Mouse (Mus musculus): ENCODE data around the gene Dok4. TPM values are rescaled to one million over a fixed set of nuclear protein-coding genes. Genes with fewer than 3 reads are reported as not detected.
A peak's percentile ranks its signal among the peaks of the same experiment; 100 is the strongest.

The Dok4 gene
- polyA plus RNA-seq, 1 experiment from 2014 or later: 81.4 TPM

DNA sequence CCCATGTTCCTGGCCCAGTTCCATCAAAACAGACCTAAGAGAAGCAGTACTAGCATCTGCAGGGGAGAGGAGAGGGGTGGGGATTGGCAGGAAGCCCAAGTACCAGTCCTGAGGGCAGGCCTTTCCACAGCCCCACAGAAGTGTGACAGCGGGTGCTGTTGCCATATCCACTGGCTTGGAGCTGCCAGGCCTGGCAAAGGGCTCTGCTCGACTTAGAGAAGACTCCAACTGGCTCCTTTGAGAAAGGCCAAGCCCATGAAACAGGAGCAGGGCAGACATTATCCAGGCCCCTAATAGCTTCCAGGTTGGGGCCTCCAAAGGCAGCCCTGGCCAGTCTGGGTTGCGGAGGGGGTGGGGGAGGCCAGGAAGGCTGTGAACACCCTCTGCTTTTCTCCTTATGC, 38.6 kb upstream of the Dok4 start:
- WGBS: 29% methylated on average over 3 of the region's 3 CpGs
- 0 out of 2 replicates have a peak, but pooled peaks cover 4% of the 10 kb centered on the region for H3K27me3 ChIP-seq (replicated peaks; ENCODE audit: control insufficient read depth, insufficient read depth, low read length)
- no peaks in the 10 kb centered on the region for H3K9me3 ChIP-seq (ENCODE audit: control insufficient read depth, low read length)
- no peak overlapping the region for H3K27ac ChIP-seq (ENCODE audit: low read length)
- ATAC-seq: peak; percentile 34
- H3K4me1 ChIP-seq (replicated peaks; ENCODE audit: control insufficient read depth, insufficient read depth, low read length): peaks cover 39% of the 10 kb centered on the region
- H3K4me3 ChIP-seq (replicated peaks; ENCODE audit: low read length): no peak overlapping the region
- H3K9ac ChIP-seq (replicated peaks; ENCODE audit: low read depth, low read length): no peak overlapping the region
- H3K4me2 ChIP-seq (ENCODE audit: low read length): no peak overlapping the region
- no peaks in the 10 kb centered on the region for H3K36me3 ChIP-seq (ENCODE audit: control insufficient read depth, insufficient read depth)

DNA sequence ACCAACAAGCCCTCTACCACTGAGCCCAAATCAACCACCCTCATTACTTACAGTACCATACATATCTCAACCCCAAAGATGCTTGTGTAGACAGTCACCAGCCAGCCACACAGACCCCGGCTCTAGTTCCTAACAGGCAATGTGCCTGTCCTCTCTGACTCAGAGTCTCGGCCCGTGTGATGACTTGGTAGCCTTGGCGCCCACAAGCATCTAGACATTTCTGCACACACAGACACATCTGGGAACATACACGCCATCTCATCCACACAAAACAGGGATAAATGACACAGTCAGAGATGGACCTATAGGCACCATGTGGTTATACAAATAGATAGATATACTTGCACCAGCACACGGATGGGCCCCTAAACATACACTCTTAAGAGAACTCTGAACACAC, 38.1 kb upstream of the Dok4 start:
- no peak for ATAC-seq
- Histone ChIP-seq H3K4me3 (replicated peaks; ENCODE audit: low read length) (no peak overlapping the region), H3K4me1 (replicated peaks; ENCODE audit: control insufficient read depth, insufficient read depth, low read length) (peaks cover 39% of the 10 kb centered on the region), H3K4me2 (ENCODE audit: low read length) (no peak overlapping the region), H3K27ac (ENCODE audit: low read length) (no peak overlapping the region), H3K27me3 (replicated peaks; ENCODE audit: control insufficient read depth, insufficient read depth, low read length) (0 out of 2 replicates have a peak, but pooled peaks cover 4% of the 10 kb centered on the region), H3K9me3 (ENCODE audit: control insufficient read depth, low read length) (no peaks in the 10 kb centered on the region), H3K9ac (replicated peaks; ENCODE audit: low read depth, low read length) (no peak overlapping the region), H3K36me3 (ENCODE audit: control insufficient read depth, insufficient read depth) (no peaks in the 10 kb centered on the region)
- 80% methylated on average over 6 of the region's 6 CpGs for WGBS

DNA sequence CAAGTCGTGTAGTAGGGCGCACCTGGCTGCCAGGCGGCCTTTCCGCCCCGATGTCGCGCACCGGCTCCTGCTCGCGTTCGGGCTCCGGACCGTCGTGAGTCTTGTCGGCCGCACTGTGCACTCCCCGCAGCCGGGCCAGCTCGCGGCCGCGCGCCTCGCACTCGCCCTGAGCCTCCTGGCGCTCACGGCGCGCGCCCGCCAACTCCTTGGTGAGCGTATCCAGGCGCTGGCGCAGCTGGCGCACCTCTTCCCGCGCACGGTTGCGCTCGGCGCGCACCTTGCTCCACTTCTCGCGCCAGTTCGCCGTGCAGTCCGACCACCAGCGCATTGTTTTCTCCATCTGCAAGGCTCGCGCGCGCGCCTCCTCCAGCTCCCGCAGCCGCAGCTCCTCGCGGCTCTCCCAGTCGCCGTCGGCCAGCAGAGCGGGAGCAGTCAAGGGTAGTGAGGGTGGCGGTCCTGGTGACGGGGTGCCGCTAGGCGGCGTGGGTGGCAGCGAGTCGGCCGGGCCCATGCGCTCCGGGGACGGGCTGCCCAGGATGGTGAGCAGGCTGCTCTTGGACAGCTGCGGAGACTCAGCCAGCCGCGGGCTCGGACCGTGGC, 37.0 kb upstream of the Dok4 start:
- Histone ChIP-seq H3K9me3 (ENCODE audit: control insufficient read depth, low read length) (no peaks in the 10 kb centered on the region), H3K36me3 (ENCODE audit: control insufficient read depth, insufficient read depth) (no peaks in the 10 kb centered on the region), H3K27me3 (replicated peaks; ENCODE audit: control insufficient read depth, insufficient read depth, low read length) (0 out of 2 replicates have a peak, but pooled peaks cover 4% of the 10 kb centered on the region), H3K27ac (ENCODE audit: low read length) (no peak overlapping the region), H3K4me3 (replicated peaks; ENCODE audit: low read length) (peak overlapping the region; percentile 53), H3K9ac (replicated peaks; ENCODE audit: low read depth, low read length) (peak overlapping the region; percentile 57), H3K4me1 (replicated peaks; ENCODE audit: control insufficient read depth, insufficient read depth, low read length) (peaks cover 38% of the 10 kb centered on the region), H3K4me2 (ENCODE audit: low read length) (peak overlapping the region; percentile 84)
- 6% methylated on average over 76 of the region's 77 CpGs for WGBS
- peak; percentile 61 for ATAC-seq

DNA sequence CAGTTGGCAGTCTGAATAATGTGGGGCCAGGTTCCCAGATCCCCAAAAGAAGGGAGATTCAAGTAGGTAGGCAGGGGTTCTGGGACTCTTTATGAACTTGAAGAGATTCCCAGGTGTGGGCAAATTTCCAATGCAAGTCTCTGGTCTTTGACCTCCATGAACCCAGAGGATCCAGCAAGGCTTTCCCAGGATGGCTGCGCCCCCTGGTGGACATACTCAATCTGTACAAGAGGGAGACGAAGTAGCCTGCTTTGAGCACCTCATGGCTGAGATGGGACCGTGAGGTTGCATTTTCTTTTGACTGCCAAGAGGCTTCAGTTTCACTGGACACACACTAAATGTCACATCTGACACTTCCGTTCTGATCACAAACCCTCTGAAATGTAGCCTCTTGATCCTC, 32.7 kb upstream of the Dok4 start:
- WGBS: 7% methylated on average over 4 of the region's 4 CpGs
- no peaks in the 10 kb centered on the region for H3K36me3 ChIP-seq (ENCODE audit: control insufficient read depth, insufficient read depth)
- no peak overlapping the region for H3K4me2 ChIP-seq (ENCODE audit: low read length)
- H3K4me3 ChIP-seq (replicated peaks; ENCODE audit: low read length): no peak overlapping the region
- 0 out of 2 replicates have a peak, but pooled peaks cover under 1% of the 10 kb centered on the region for H3K27me3 ChIP-seq (replicated peaks; ENCODE audit: control insufficient read depth, insufficient read depth, low read length)
- ATAC-seq: no peak
- H3K9ac ChIP-seq (replicated peaks; ENCODE audit: low read depth, low read length): no peak overlapping the region
- H3K27ac ChIP-seq (ENCODE audit: low read length): no peak overlapping the region
- H3K9me3 ChIP-seq (ENCODE audit: control insufficient read depth, low read length): no peaks in the 10 kb centered on the region
- peaks cover 15% of the 10 kb centered on the region for H3K4me1 ChIP-seq (replicated peaks; ENCODE audit: control insufficient read depth, insufficient read depth, low read length)

DNA sequence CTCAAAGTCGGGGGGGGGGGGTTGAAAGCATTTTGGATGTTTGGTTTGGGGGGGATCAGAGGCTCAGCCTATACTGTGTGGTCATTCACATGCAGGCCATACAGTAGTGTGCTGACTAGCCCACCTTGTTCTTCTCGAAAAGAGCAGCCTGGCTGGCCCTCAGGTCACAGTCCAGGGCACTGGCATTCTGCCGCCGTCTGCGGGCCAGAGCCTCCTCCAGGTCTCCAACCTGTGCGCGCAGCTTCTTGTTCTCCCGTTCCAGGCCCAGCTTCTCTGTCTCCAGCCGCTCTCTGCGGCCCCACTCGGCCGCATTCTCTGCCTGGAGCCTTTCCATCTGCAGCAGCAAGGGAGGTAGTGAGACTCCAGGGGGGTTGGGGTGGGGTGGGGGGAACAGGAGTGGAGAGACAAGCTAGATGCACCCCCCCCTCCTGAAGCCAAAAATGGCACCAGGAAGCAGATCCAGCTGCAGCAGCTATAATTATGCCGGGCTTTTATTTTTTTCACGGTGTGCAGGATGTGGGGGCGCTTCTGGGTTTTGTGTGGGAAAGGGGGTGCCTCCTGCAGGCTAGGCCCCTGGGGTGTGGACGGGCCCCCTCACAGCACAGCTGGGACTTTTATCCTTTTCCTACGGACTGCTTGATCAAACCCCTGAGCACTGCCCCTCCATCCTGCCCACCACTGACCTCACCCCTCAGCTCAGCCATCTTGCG, 31.6 kb upstream of the Dok4 start:
- no peak overlapping the region for H3K27ac ChIP-seq (ENCODE audit: low read length)
- no peaks in the 10 kb centered on the region for H3K36me3 ChIP-seq (ENCODE audit: control insufficient read depth, insufficient read depth)
- no peak overlapping the region for H3K4me3 ChIP-seq (replicated peaks; ENCODE audit: low read length)
- WGBS: 86% methylated on average over 18 of the region's 18 CpGs
- ATAC-seq: no peak
- H3K4me1 ChIP-seq (replicated peaks; ENCODE audit: control insufficient read depth, insufficient read depth, low read length): peaks cover 6% of the 10 kb centered on the region
- no peaks in the 10 kb centered on the region for H3K27me3 ChIP-seq (replicated peaks; ENCODE audit: control insufficient read depth, insufficient read depth, low read length)
- H3K4me2 ChIP-seq (ENCODE audit: low read length): no peak overlapping the region
- H3K9me3 ChIP-seq (ENCODE audit: control insufficient read depth, low read length): no peaks in the 10 kb centered on the region
- no peak overlapping the region for H3K9ac ChIP-seq (replicated peaks; ENCODE audit: low read depth, low read length)

DNA sequence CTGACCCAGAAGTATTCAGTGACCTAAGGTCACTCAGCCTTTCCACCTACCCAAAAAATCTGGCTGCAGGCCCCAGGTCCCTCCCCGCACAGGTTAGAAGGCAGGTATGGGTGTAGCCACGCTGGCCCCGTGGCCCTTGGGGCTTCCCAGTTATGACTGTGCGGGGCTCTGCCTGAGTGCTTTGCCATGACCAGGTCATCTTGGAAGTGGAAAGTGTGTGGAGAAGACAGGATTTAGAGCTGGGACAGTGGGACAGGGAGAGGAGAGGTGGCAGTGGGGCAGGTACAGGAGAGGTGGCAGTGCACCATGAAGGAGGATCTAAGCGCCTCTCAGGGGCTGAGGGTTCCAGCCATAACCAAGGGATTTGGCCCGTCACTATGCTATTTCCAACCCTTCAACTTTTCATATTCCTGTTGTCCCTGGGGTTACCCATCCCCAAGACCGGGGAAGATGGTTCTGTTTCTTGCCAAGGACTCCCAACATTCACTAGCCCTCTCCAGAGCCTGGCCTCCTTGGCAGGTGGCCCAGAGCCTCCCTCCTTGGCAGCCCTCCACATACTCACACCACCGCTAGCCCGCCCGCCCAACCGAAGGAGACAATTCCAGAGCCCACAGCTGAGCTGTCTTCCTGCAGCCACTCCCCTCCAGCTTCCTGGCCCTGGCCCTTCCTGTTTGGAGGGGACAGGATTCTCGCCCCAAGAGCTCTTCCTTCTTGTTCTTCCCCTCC, 28.5 kb upstream of the Dok4 start:
- H3K27ac ChIP-seq (ENCODE audit: low read length): no peak overlapping the region
- H3K4me3 ChIP-seq (replicated peaks; ENCODE audit: low read length): no peak overlapping the region
- no peaks in the 10 kb centered on the region for H3K27me3 ChIP-seq (replicated peaks; ENCODE audit: control insufficient read depth, insufficient read depth, low read length)
- peak; percentile 72 for ATAC-seq
- peaks cover 6% of the 10 kb centered on the region for H3K4me1 ChIP-seq (replicated peaks; ENCODE audit: control insufficient read depth, insufficient read depth, low read length)
- 52% methylated on average over 12 of the region's 12 CpGs for WGBS
- H3K9me3 ChIP-seq (ENCODE audit: control insufficient read depth, low read length): no peaks in the 10 kb centered on the region
- no peaks in the 10 kb centered on the region for H3K36me3 ChIP-seq (ENCODE audit: control insufficient read depth, insufficient read depth)
- H3K4me2 ChIP-seq (ENCODE audit: low read length): no peak overlapping the region
- no peak overlapping the region for H3K9ac ChIP-seq (replicated peaks; ENCODE audit: low read depth, low read length)

DNA sequence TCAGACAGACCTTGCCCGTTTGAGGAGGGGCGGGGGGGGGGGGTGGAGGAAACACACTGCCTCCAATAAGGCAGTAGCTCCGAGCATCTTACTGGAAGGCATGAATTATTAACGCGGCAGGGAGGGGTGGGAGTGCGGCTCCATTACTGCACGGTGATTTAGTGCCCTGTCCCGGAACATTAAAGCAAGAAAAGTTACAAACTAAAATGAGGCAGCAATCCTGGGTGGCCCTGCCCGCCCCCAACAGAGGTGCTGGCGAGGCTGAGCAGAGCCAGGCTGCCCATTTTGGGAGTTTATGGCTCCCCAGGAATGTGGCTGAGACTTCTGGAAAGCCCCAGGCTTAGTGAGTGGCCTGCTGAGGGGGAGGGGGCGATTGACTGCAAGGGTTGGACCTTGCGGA, 27.6 kb upstream of the Dok4 start:
- Histone ChIP-seq H3K9me3 (ENCODE audit: control insufficient read depth, low read length) (no peaks in the 10 kb centered on the region), H3K27ac (ENCODE audit: low read length) (no peak overlapping the region), H3K9ac (replicated peaks; ENCODE audit: low read depth, low read length) (no peak overlapping the region), H3K4me1 (replicated peaks; ENCODE audit: control insufficient read depth, insufficient read depth, low read length) (peaks cover 6% of the 10 kb centered on the region), H3K36me3 (ENCODE audit: control insufficient read depth, insufficient read depth) (no peaks in the 10 kb centered on the region), H3K4me3 (replicated peaks; ENCODE audit: low read length) (no peak overlapping the region), H3K27me3 (replicated peaks; ENCODE audit: control insufficient read depth, insufficient read depth, low read length) (no peaks in the 10 kb centered on the region), H3K4me2 (ENCODE audit: low read length) (no peak overlapping the region)
- 69% methylated on average over 12 of the region's 12 CpGs for WGBS
- ATAC-seq: peak; percentile 10; the same call in 1 of the 2 replicates

DNA sequence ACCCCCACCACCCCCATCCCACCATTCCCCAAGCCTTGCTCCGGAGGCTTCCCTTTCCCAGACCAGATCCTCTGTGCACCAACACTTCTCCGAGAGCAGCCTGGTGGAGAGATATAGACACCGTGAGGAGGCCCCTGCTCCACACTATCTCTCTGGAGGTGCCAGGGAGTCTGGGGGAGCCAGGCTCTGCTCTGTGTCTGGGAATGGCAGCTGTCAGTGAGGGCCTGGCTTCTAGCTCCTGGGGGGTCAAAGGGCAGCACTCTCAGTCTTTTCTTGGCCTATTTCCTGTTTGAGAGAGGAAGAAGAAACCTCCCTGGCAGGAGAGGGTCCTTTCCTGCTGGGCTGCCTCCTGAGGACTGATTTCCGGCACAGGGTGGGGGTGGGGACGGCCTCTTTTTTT, 24.9 kb upstream of the Dok4 start:
- ATAC-seq: no peak
- 41% methylated on average over 5 of the region's 5 CpGs for WGBS

DNA sequence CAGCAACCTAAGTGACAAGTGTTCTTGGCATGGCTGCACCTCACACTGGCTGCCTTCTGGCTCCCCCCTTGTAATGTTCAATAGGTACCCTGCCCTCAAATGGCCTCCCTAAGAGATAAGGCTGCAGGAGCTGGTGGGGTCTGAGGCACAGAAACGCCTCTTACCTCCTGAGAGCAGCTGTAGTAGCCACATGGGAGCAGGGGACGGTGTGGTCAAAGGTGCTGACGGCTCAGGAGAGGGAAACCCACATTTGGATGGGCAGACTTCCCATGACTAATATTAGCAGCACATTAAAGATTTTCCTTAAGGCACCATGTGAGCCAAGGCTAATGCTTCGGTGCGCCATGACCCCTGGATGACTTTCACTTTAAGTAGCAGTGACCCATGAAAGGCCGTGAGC, 24.5 kb upstream of the Dok4 start:
- Histone ChIP-seq H3K9me3 (ENCODE audit: control insufficient read depth, low read length) (no peaks in the 10 kb centered on the region), H3K27me3 (replicated peaks; ENCODE audit: control insufficient read depth, insufficient read depth, low read length) (no peaks in the 10 kb centered on the region), H3K4me3 (replicated peaks; ENCODE audit: low read length) (no peak overlapping the region), H3K36me3 (ENCODE audit: control insufficient read depth, insufficient read depth) (no peaks in the 10 kb centered on the region), H3K27ac (ENCODE audit: low read length) (no peak overlapping the region), H3K4me1 (replicated peaks; ENCODE audit: control insufficient read depth, insufficient read depth, low read length) (peaks cover 6% of the 10 kb centered on the region), H3K9ac (replicated peaks; ENCODE audit: low read depth, low read length) (no peak overlapping the region), H3K4me2 (ENCODE audit: low read length) (no peak overlapping the region)
- no peak for ATAC-seq
- WGBS: 47% methylated on average over 6 of the region's 6 CpGs

More for the DNA sequence above, 24.9 kb upstream of the Dok4 start:
- peaks cover 6% of the 10 kb centered on the region for H3K4me1 ChIP-seq (replicated peaks; ENCODE audit: control insufficient read depth, insufficient read depth, low read length)
- H3K9me3 ChIP-seq (ENCODE audit: control insufficient read depth, low read length): no peaks in the 10 kb centered on the region
- H3K27me3 ChIP-seq (replicated peaks; ENCODE audit: control insufficient read depth, insufficient read depth, low read length): no peaks in the 10 kb centered on the region
- no peaks in the 10 kb centered on the region for H3K36me3 ChIP-seq (ENCODE audit: control insufficient read depth, insufficient read depth)
- no peak overlapping the region for H3K4me3 ChIP-seq (replicated peaks; ENCODE audit: low read length)
- no peak overlapping the region for H3K9ac ChIP-seq (replicated peaks; ENCODE audit: low read depth, low read length)
- H3K4me2 ChIP-seq (ENCODE audit: low read length): no peak overlapping the region
- H3K27ac ChIP-seq (ENCODE audit: low read length): no peak overlapping the region

Measured in forebrain, embryonic 16.5 days (tissue).